Mouse (Mus musculus): Measurements from ENCODE around the gene Dip2a. TPM values are rescaled to one million over a fixed set of nuclear protein-coding genes. Genes with fewer than 3 reads are reported as not detected.

Gene Dip2a
- polyA plus RNA-seq, 1 experiment = 1.0 TPM

DNA sequence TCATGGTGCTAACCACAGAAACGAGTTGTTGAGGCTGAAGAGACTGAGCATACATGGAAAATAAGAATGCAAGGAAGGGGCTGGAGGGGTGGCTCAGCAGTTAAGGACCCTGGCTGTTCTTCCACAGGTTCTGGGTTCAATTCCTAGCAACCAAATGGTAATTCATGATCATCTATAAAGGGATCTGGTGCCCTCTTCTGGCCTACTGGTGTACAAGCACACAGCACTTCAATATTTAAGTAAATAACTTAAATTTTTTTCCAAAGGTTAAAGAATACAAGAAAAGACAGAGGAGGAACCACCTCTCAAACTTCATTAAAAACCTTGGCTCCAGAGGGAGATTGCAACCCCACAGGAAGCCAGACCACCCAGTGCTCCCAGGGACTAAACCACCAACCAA lies 115.5 kb downstream of the Dip2a start:
- TF ChIP-seq GATA1 (IDR thresholded peaks at IDR 0.05; ENCODE audit: low read length) = no peak

DNA sequence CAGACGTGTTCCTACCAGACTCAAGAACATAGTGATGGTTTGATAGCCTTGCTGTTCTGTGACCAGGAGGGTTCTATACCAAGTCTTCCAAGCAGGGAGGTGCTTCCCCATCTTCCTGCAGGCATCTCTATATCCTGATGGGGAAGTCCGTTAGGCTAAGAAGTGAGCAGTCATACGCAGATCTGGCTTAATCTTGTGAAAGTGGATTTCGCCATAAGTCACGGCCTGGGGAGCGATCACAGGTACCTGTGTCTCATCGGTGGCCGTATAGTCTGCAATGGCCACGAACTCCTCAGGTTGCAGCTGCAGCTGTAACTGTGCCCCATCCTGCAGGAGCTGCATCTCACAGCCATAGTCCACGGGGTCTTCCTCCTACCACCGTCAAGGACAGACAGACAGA lies 119.1 kb downstream of the Dip2a start:
- no peak for TF ChIP-seq GATA1 (IDR thresholded peaks at IDR 0.05; ENCODE audit: low read length)

DNA sequence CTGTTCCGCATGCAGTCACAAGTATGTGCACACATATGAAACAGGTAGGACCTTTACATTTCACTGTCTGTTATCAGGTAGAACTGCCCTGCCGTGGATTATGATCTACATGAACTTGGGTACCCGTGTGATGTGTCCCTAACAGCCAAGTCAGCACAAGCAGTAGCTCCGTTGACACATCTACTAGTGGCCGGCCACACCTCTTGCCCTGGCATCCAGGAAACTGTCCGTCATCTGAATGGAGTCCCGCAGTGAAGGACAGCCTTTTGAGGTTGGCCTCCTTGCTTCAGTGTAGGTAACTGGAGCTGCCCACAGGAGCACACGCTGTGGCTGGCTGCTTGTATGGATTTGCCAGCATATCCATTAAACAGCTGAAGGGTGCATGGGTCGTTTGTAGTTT lies 126.9 kb downstream of the Dip2a start:
- no peak for TF ChIP-seq GATA1 (IDR thresholded peaks at IDR 0.05; ENCODE audit: low read length)

DNA sequence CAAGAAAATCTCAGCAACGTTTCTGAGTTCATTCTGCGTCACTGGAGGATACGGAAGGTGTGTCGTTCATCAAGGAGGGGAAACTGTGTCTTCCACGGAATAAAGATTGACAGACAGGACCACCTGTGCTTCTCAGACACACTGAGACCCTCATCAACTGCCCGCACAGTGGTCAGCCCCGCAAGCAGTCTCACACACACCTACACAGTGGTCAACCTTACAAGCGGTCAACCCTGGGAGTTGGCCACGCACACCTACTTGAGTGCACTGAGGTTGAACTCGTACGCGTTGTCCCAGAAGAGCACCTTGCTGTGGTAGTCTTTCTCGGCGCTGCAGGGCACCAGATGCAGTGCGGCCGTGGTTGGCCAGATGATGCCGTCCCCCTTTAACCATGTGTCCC lies 128.0 kb downstream of the Dip2a start:
- no peak for TF ChIP-seq GATA1 (IDR thresholded peaks at IDR 0.05; ENCODE audit: low read length)

DNA sequence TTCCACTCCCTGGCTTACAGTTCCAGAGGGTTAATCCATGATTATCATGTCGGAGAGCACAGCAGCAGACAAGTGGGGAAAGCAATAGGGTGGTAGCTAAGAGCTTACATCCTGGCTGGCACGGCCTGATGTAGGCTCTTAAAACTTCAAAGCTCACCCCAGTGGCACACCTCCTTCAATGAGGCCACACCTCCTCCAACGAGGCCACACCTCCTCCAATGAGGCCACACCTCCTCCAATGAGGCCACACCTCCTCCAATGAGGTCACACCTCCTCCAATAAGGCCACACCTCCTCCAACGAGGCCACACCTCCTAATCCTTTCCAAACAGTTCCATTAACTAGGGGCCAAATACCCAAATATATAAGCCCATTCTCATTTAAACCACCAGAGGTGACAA lies 130.9 kb downstream of the Dip2a start:
- no peak for TF ChIP-seq GATA1 (IDR thresholded peaks at IDR 0.05; ENCODE audit: low read length)

DNA sequence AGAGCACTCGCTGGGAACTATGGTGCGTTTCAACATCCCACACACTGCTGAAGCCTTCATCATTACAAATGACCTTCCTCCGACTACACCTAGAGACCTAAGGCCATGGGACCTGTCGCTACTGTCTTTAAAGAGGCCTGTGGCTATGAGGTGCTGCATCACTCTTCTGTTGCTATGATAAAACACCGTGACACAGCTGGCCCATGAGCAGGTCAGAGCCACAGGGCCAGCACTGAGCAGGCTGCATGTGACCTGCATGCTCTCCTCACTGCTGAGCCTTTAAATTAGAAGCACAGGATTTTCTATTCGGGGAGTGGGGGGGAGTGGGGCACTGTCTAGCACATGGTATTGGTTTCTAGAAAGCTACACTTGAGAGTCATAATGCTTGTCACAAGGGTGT lies 133.0 kb downstream of the Dip2a start:
- no peak for TF ChIP-seq GATA1 (IDR thresholded peaks at IDR 0.05; ENCODE audit: low read length)

DNA sequence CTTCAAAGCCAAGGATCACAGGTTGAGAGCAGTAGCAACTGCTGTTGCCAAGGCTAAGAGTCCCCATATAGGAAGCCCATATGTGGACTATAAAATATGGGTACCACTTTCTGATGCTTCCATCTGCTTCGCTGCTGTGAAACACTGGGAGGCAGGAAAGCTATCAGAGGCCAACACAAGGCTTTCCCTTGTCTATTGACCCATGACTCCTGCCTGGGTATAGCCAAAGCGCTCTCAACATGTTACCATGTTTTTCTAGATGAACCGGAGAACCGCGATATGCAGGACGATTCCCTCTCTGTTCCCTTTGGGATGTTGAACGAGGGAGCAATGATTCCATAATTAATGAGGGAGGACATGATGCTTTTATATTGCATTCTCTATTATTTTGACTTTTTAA lies 134.3 kb downstream of the Dip2a start:
- TF ChIP-seq GATA1 (IDR thresholded peaks at IDR 0.05; ENCODE audit: low read length) = no peak

Other genes with a start within 250 kb of the Dip2a start
- not detected in 2 replicates for gene Slc5a4b, start 234.3 kb downstream of the Dip2a start, polyA plus RNA-seq (2012)
- not detected in 2 replicates for gene Slc5a4a, start 197.8 kb downstream of the Dip2a start, polyA plus RNA-seq (2012)
- 0.16 and 0.36 TPM in 2 replicates for gene Prmt2, start 107.4 kb downstream of the Dip2a start, polyA plus RNA-seq (2012)
- not detected in 2 replicates for gene S100b, start 91.4 kb downstream of the Dip2a start, polyA plus RNA-seq (2012)
- not detected in 2 replicates for gene AC141477.1, start 95.2 kb upstream of the Dip2a start, polyA plus RNA-seq (2012)
- gene Pcnt, start 97.5 kb upstream of the Dip2a start, polyA plus RNA-seq (2012) = 56.3 and 65.3 TPM in 2 replicates
- 0.04 TPM in 1 of 2 replicates, not detected in the other for gene 2610028H24Rik, start 103.8 kb upstream of the Dip2a start, polyA plus RNA-seq (2012)
- gene Mcm3ap, start 123.6 kb upstream of the Dip2a start, polyA plus RNA-seq (2012) = 22.5 and 32.3 TPM in 2 replicates
- gene Ybey, start 123.8 kb upstream of the Dip2a start, polyA plus RNA-seq (2012) = 1.7 and 2.4 TPM in 2 replicates
- 31.5 and 41.9 TPM in 2 replicates for gene Lss, start 186.3 kb upstream of the Dip2a start, polyA plus RNA-seq (2012)
- not detected in 2 replicates for gene Spatc1l, start 217.0 kb upstream of the Dip2a start, polyA plus RNA-seq (2012)
- gene Ftcd, start 230.4 kb upstream of the Dip2a start, polyA plus RNA-seq (2012) = not detected in 2 replicates